Mouse (Mus musculus) embryonic fibroblast, embryonic 13.5 days (primary cell): ENCODE measurements around the gene Gm14597. TPM values are rescaled to one million over a fixed set of nuclear protein-coding genes. Genes with fewer than 3 reads are reported as not detected.
A peak's percentile ranks its signal among the peaks of the same experiment; 100 is the strongest.
"Not testable (repeated sequence)": the region's sequence is repeated elsewhere in the genome, so short reads cannot be mapped to it uniquely, and the experiment has no call there.

Experiments
- H3K27ac ChIP-seq: 2 replicates; pipeline ENCODE4 v1.5.1; 2012; ENCODE audit warnings: low read length, control low read depth, inconsistent platforms; ENCODE audit not compliant: insufficient read depth
- H3K4me1 ChIP-seq: 2 replicates; pipeline ENCODE4 v1.6.1; 2011; ENCODE audit warnings: low read length; ENCODE audit not compliant: control insufficient read depth, insufficient read depth
- H3K4me3 ChIP-seq: 2 replicates; pipeline ENCODE4 v1.5.1; 2011; ENCODE audit warnings: mild to moderate bottlenecking, control low read depth, low read length; ENCODE audit not compliant: insufficient read depth
- CTCF ChIP-seq: IDR thresholded peaks from 2 replicates; pipeline ENCODE4 v1.5.1; 2011; ENCODE audit warnings: mild to moderate bottlenecking, control low read depth, low read length, moderate library complexity, borderline replicate concordance; ENCODE audit not compliant: insufficient read depth
- POLR2A ChIP-seq: IDR thresholded peaks from 2 replicates; pipeline ENCODE4 v1.6.1; 2011; ENCODE audit warnings: low read depth, mild to moderate bottlenecking, control low read depth, low read length, moderate library complexity
- polyA plus RNA-seq: library from polyadenylated mRNA; stranded (reverse); fragments of >200 nt; gene quantifications from 2 replicates; pipeline ENCODE4 v1.2.4, GENCODE M21; 2011; ENCODE audit warnings: low read depth; ENCODE audit not compliant: missing spikeins, insufficient read length

The Gm14597 gene
- not detected in 2 replicates for polyA plus RNA-seq

GRCm38 (mm10) chrX:53608879-53609278, at the start of gene Gm14597:
TSS of gene Gm14597 (minus strand) at chrX:53608979.
- H3K4me1 ChIP-seq, H3K27ac ChIP-seq: not testable (repeated sequence)
- peak within 1 kb of the TSS; percentile 58 for H3K4me3 ChIP-seq

GRCm38 (mm10) chrX:53652917-53653316, 44.1 kb upstream of the Gm14597 start:
- H3K4me1 ChIP-seq, H3K4me3 ChIP-seq, H3K27ac ChIP-seq: not testable (repeated sequence)

- H3K27ac ChIP-seq: no peak overlapping the region
- no peak for TF ChIP-seq POLR2A
- no peak for TF ChIP-seq CTCF
- H3K4me1 ChIP-seq: no peaks in the 10 kb centered on the region
- no peak overlapping the region for H3K4me3 ChIP-seq
Measured at GRCm38 (mm10) chrX:53645885-53646284, 37.1 kb upstream of the Gm14597 start.

GRCm38 (mm10) chrX:53642980-53643961, 34.5 kb upstream of the Gm14597 start, which contains the start of gene Rtl8a:
TSS of gene Rtl8a (minus strand) at chrX:53643682.
- peak; percentile 48 for TF ChIP-seq POLR2A
- not testable (repeated sequence) for H3K4me1 ChIP-seq, H3K27ac ChIP-seq, H3K4me3 ChIP-seq

- H3K27ac ChIP-seq, H3K4me1 ChIP-seq, H3K4me3 ChIP-seq: not testable (repeated sequence)
Measured at GRCm38 (mm10) chrX:53642604-53642979, 33.8 kb upstream of the Gm14597 start.

- H3K4me1 ChIP-seq, H3K4me3 ChIP-seq, H3K27ac ChIP-seq: not testable (repeated sequence)
Measured at GRCm38 (mm10) chrX:53638107-53638506, 29.3 kb upstream of the Gm14597 start.

GRCm38 (mm10) chrX:53611395-53611794, 2.6 kb upstream of the Gm14597 start:
- H3K4me3 ChIP-seq, H3K4me1 ChIP-seq, H3K27ac ChIP-seq: not testable (repeated sequence)

GRCm38 (mm10) chrX:53610571-53610970, 1.8 kb upstream of the Gm14597 start:
- Histone ChIP-seq H3K4me3 (no peak overlapping the region), H3K4me1 (no peaks in the 10 kb centered on the region), H3K27ac (no peak overlapping the region)
- no peak for TF ChIP-seq CTCF
- TF ChIP-seq POLR2A: no peak

GRCm38 (mm10) chrX:53608122-53608813, 511 bp downstream of the Gm14597 start:
- Histone ChIP-seq H3K27ac (no peak overlapping the region), H3K4me3 (peak overlapping the region; percentile 58), H3K4me1 (no peaks in the 10 kb centered on the region)
- no peak for TF ChIP-seq POLR2A
- TF ChIP-seq CTCF: no peak

GRCm38 (mm10) chrX:53607242-53608121, 1.3 kb downstream of the Gm14597 start, which contains the start of gene Rtl8c:
TSS of gene Rtl8c (plus strand) at chrX:53608032.
- H3K4me1 ChIP-seq: no peaks in the 10 kb centered on the region
- H3K27ac ChIP-seq: no peak within 1 kb of the TSS
- TF ChIP-seq CTCF (no peak), POLR2A (peak; percentile 70)
- H3K4me3 ChIP-seq: peak within 1 kb of the TSS; percentile 58

- H3K4me3 ChIP-seq, H3K27ac ChIP-seq, H3K4me1 ChIP-seq: not testable (repeated sequence)
Measured at GRCm38 (mm10) chrX:53606176-53606575, 2.6 kb downstream of the Gm14597 start.

- not testable (repeated sequence) for H3K27ac ChIP-seq, H3K4me1 ChIP-seq, H3K4me3 ChIP-seq
Measured at GRCm38 (mm10) chrX:53599993-53600392, 8.8 kb downstream of the Gm14597 start.

GRCm38 (mm10) chrX:53583404-53583803, 25.4 kb downstream of the Gm14597 start:
- not testable (repeated sequence) for H3K4me1 ChIP-seq, H3K27ac ChIP-seq, H3K4me3 ChIP-seq

- not testable (repeated sequence) for H3K4me3 ChIP-seq, H3K4me1 ChIP-seq, H3K27ac ChIP-seq
Measured at GRCm38 (mm10) chrX:53581407-53581806, 27.4 kb downstream of the Gm14597 start.
